Mouse (Mus musculus) spleen, postnatal 36 days (tissue): ENCODE data around the gene Riox2.
A peak's percentile ranks its signal among the peaks of the same experiment; 100 is the strongest.

Experiments used
- DNase-seq, 2 experiments: peaks; one replicate each; pipeline ENCODE4 v3.0.0; 2022; ENCODE audit warnings: low spot score in 2 of 2, mixed read lengths in 1 of 2

The Riox2 gene

DNA sequence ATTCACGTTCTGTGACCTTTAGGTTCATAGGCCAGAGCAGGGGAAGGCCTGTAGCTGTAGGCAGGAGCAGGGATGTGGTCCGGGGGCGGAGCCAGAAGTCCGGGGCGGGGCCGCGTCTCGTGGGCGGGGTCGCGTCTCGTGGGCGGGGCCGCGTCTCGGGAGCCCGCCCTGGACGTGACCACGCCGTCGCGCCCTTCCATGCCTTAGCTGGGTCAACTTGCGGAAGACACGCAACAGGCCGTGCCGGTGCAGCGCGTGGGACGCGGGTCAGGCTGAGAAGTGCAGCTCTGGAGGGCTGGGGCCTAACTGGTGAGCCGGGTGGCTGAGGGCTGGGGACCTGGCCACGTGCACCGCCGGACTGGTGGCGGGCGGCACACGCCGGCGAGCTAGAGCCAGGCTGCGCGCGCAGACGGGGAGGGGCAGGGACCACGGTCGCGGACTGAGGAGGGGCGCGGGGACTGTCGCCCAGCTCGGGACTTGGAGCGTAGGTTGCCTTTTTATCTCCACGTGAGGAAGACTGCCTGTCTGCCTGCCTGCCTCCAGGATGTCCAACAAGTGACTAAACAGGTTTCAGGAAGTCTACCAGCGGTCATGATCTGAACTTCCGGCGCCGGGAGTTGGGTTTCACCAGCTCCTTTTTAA is at the start of gene Riox2:
TSS of gene Riox2 (plus strand) at position 139 of the 642 bp plus-strand sequence.
- peak; percentile 79 to 81 for DNase-seq

GRCm38 (mm10) chr16:59427960-59428359 is 43.6 kb upstream of the Riox2 start:
- no peak for DNase-seq

- DNase-seq: no peak
Observed at GRCm38 (mm10) chr16:59433181-59433580, 38.4 kb upstream of the Riox2 start.

DNA sequence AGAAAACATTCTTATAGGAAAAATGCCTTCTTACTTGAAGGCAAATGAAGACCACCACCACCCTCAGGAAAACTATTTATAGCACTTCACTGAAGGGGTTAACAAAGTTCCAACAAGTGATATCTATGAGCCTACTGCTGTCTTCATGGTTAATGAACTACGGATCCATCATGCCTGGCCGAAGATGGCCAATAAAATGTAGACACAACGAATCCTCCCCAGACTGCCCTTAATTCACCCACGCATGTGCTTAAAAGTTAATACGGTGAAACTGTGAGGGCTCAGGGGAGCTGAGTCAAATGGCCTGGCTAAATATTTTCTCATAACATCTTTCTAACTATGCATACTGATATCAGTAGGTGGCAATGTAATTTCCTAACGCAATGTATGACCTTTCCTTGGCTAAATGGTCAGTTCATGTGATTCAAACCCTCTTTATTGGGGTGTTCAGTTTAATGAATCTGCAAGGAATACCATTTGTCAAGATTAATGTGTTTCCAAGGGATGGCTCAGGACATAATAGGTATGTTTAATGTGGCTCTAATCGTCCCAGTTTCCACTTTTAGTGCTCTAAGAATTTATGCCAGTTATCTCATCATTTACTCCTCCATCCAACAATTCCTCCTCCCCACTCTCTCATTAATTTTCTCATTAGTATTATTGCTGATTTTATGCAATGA is 26.6 kb upstream of the Riox2 start:
- DNase-seq: no peak

DNA sequence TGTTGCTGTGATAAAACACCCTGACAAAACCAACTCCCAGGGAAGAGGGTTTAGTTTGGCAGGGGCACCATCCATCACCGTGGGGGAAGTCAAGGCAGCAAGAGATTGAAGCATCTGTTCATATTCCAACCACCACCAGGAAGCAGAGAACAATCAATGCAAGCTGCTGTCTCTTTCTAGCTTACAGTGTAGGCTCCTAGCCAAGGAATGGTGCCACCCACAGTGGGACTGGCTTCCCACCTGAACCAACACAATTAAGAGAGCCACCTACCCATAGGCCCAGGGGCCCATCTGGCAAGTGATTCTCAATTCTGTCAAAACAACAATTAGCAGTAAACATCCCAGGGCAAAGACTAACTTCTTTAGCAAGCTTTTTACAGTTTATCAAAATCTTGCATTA is 23.4 kb upstream of the Riox2 start:
- no peak for DNase-seq

DNA sequence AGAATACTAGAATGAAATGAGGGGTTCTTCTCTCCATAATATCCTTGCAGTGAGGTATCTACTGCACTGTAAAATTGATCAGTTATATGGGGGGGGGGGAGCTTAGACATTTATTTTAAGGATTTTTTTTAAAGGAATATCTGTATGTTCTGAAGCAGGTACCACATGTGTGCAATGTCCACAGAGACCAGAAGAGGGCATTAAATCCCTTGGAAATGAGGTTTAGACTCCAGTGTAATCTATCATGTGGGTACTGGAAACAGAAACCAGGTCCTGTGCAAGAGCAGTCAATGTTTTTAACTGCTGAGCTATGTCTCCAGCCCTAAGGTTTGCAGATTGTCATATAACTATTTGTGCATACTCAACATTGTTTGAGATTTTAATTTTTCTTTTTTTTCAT is 22.5 kb upstream of the Riox2 start:
- no peak for DNase-seq

GRCm38 (mm10) chr16:59451813-59452212 is 19.8 kb upstream of the Riox2 start:
- no peak for DNase-seq

- DNase-seq: peak; percentile 72 to 73
Observed at GRCm38 (mm10) chr16:59459259-59459861, 12.2 kb upstream of the Riox2 start.

- DNase-seq: no peak
Observed at GRCm38 (mm10) chr16:59463567-59463966, 8.0 kb upstream of the Riox2 start.

DNA sequence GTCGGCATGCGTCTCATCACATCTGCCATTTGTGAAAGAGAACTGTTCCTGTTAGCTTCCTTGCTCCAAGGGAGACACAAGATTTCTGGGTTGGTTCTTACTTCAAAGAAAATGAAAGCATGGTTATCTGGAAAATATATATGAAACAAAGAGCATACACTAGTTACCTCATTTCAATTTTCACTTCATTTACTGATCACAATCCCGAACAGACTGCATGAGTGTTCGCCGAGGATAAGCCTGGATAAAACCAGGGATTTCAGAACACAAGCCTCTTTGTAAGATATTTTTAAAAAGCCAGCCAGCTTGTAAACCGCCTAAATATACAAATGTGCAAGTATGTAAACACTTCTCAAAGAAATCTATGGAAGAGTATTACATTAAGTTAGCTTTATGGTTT is 7.6 kb upstream of the Riox2 start:
- DNase-seq: no peak

- no peak for DNase-seq
Observed at GRCm38 (mm10) chr16:59469846-59470245, 1.7 kb upstream of the Riox2 start.

DNA sequence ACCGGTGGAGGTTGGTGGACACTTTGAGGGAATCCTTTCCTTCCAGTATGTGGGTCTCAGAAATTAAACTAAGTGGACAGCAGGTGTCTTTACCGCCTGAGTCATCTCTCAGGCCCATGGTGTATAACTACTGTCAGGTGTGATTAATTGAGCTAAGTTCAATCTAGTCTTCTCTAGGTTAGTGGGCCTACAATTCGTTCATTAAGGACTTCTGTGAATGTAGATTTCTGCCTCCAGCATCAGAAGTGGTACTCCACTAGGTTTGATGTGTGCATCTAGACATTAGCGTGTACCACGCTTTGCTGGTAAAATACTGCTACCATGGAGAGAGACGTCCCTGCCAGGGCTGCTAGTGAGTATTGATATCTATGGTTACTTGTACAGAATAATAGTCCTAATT is 971 bp downstream of the Riox2 start:
- no peak for DNase-seq

DNA sequence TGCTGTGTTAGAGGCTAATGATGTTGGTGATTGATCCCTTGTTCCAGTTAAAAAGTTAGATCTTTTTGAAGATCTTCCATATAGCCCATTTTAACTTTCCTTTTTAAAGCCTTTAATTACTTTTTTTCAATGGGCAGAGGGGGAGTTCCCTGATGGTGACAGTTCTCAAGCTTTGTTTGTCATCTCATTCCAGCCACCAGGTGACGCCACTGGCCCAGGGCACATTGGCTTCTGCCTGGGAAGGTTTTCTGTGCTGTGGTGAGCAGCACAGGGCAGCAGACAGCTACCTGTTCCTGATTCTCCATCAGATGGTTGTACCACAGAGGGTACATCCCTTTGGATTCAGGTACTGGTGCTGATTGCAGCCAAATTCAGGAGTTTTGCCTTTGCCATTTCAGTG is 3.2 kb downstream of the Riox2 start:
- DNase-seq: peak; percentile 45 to 49

GRCm38 (mm10) chr16:59477955-59478354 is 6.4 kb downstream of the Riox2 start:
- DNase-seq: no peak

- DNase-seq: no peak
Observed at GRCm38 (mm10) chr16:59487239-59487638, 15.7 kb downstream of the Riox2 start.

GRCm38 (mm10) chr16:59487975-59488548 is 16.5 kb downstream of the Riox2 start:
- no peak for DNase-seq

- DNase-seq: no peak
Observed at GRCm38 (mm10) chr16:59493199-59493598, 21.6 kb downstream of the Riox2 start.

- DNase-seq: no peak
Observed at GRCm38 (mm10) chr16:59497947-59498346, 26.4 kb downstream of the Riox2 start.

GRCm38 (mm10) chr16:59499180-59499579 is 27.6 kb downstream of the Riox2 start:
- DNase-seq: no peak

- DNase-seq: no peak
Observed at GRCm38 (mm10) chr16:59509830-59510229, 38.3 kb downstream of the Riox2 start.

DNA sequence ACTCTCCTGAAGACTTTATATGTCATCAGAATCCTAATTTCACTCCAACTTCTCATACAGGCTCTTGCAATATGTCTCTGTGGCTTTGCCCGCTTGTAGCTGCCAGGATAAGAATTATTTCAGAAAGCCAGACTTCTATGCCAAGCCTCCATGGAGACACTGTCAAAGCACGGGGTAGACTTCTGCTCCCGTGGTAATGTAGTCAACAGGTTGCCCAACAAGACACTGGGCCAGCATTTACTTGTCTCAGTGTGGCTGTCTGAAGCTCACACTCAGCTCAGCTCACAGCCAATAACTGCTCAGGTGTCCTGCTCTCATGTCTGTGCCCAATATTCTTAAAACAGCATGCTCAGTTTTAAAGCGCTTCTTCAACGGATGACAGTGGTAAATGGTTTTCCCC is 43.6 kb downstream of the Riox2 start:
- DNase-seq: no peak

DNA sequence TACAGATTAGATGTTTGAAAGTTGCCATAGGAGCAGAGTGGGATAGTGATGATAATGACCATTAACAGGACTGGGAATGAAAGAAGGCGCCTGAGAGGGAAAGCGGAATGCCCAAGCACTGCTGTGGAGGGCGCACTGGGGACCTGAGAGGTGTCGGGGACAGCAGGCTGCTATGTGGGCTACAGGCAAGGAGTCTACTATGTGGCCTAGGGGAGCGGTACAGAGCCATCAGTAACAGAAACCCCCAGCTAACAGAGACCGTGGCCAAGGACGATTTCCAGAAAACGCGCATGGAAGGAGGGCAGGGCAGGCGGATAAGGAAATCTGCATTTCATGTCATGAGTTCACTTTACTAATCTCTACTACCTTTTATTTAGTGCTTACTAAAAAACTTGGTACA is 45.4 kb downstream of the Riox2 start:
- DNase-seq: no peak
